Mouse (Mus musculus) heart, embryonic 16.5 days (tissue): Measurements from ENCODE around the gene Carmil1. TPM values are rescaled to one million over a fixed set of nuclear protein-coding genes. Genes with fewer than 3 reads are reported as not detected.

ENCODE experiments used
- ATAC-seq: fragments of 200-750 bp; cut with Nextera tagmentation; replicated peaks from 2 replicates; pipeline ENCODE4 v1.8.0; 2017; ENCODE audit warnings: moderate number of reproducible peaks; ENCODE audit not compliant: insufficient read depth, low FRiP score; ENCODE audit errors: extremely low read depth
- H3K27ac ChIP-seq: fragments of 300-500 bp; sonication (generic); 2 replicates; pipeline ENCODE4 v1.5.1; 2014; ENCODE audit warnings: mild to moderate bottlenecking, low read length, control low read depth, moderate library complexity
- H3K27me3 ChIP-seq: fragments of 300-500 bp; sonication (generic); 2 replicates; pipeline ENCODE4 v1.6.1; 2014; ENCODE audit warnings: low read length, mixed read lengths; ENCODE audit not compliant: control insufficient read depth, insufficient read depth
- H3K36me3 ChIP-seq: fragments of 300-500 bp; sonication (generic); 2 replicates; pipeline ENCODE4 v1.6.1; 2014; ENCODE audit not compliant: control insufficient read depth, insufficient read depth
- H3K4me1 ChIP-seq: fragments of 300-500 bp; sonication (generic); 2 replicates; pipeline ENCODE4 v1.6.1; 2014; ENCODE audit warnings: low read length, mixed read lengths; ENCODE audit not compliant: control insufficient read depth, insufficient read depth
- H3K4me2 ChIP-seq: fragments of 300-500 bp; sonication (generic); 2 replicates; pipeline ENCODE4 v1.6.1; 2014; ENCODE audit warnings: low read depth, mild to moderate bottlenecking, control low read depth, low read length
- H3K4me3 ChIP-seq: fragments of 300-500 bp; sonication (generic); 2 replicates; pipeline ENCODE4 v1.5.1; 2014; ENCODE audit warnings: mild to moderate bottlenecking, control low read depth, low read length
- H3K9ac ChIP-seq: fragments of 300-500 bp; sonication (generic); 2 replicates; pipeline ENCODE4 v1.6.1; 2014; ENCODE audit warnings: low read length, control low read depth
- H3K9me3 ChIP-seq: fragments of 300-500 bp; sonication (generic); replicated peaks from 2 replicates; pipeline ENCODE4 v1.6.1; 2016; ENCODE audit warnings: low read length; ENCODE audit not compliant: control insufficient read depth
- WGBS: fragments of 180-500 bp; shearing (Covaris S2); extraction: QIAGEN DNeasy Blood & Tissue Kit; methylation state at CpG from one replicate; pipeline ENCODE4 v1.1.7; 2014; 5-methylcytosine and 5-hydroxymethylcytosine counted together
- polyA plus RNA-seq: library from polyadenylated mRNA; unstranded; fragments of >200 nt; fragmentation: Nextera tagmentation; extraction: Ambion mirVana; gene quantifications from 2 replicates; pipeline ENCODE4 v1.2.1, GENCODE M21; 2015

Carmil1 gene
- polyA plus RNA-seq, 1 experiment from 2014 or later = 8.4 TPM

DNA sequence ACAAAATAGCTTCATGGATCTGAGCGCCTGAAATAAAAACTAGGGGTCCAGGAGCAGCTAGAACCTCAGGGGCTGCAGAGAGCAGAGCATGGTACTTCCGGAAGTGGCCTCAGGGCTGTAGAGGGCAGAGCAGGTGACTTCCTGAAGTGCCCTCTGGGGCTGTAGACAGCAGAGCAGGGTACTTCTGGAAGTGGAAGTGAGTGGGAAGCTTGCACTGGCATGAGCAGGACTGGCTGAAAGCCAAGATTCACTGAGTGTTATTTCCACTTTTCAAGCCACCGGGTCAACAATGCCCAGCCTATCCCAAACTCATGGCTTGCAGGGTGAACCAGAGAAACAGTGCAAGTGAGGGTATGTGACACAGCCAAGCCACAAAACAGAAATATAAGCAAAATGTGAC, 243.1 kb downstream of the Carmil1 start:
- H3K9me3 ChIP-seq = no peaks in the 10 kb centered on the region
- no peaks in the 10 kb centered on the region for H3K36me3 ChIP-seq
- no peak overlapping the region for H3K9ac ChIP-seq
- H3K27me3 ChIP-seq = no peaks in the 10 kb centered on the region
- H3K4me3 ChIP-seq = no peak overlapping the region
- H3K4me2 ChIP-seq = no peak overlapping the region
- H3K4me1 ChIP-seq = no peaks in the 10 kb centered on the region
- no peak for ATAC-seq
- no peak overlapping the region for H3K27ac ChIP-seq
- WGBS = 51% methylated on average over 3 of the region's 3 CpGs

- Histone ChIP-seq H3K4me3 (peak overlapping the region; percentile 7; the same call in 1 of the 2 replicates), H3K4me1 (no peaks in the 10 kb centered on the region), H3K27ac (no peak overlapping the region), H3K4me2 (peak overlapping the region; percentile 32), H3K9me3 (no peaks in the 10 kb centered on the region), H3K9ac (no peak overlapping the region), H3K36me3 (no peaks in the 10 kb centered on the region), H3K27me3 (no peaks in the 10 kb centered on the region)
- ATAC-seq = no peak
- WGBS = 57% methylated on average over 18 of the region's 18 CpGs
These were observed 244.4 kb downstream of the Carmil1 start for GRCm38 (mm10) chr13:24036150-24036549.

DNA sequence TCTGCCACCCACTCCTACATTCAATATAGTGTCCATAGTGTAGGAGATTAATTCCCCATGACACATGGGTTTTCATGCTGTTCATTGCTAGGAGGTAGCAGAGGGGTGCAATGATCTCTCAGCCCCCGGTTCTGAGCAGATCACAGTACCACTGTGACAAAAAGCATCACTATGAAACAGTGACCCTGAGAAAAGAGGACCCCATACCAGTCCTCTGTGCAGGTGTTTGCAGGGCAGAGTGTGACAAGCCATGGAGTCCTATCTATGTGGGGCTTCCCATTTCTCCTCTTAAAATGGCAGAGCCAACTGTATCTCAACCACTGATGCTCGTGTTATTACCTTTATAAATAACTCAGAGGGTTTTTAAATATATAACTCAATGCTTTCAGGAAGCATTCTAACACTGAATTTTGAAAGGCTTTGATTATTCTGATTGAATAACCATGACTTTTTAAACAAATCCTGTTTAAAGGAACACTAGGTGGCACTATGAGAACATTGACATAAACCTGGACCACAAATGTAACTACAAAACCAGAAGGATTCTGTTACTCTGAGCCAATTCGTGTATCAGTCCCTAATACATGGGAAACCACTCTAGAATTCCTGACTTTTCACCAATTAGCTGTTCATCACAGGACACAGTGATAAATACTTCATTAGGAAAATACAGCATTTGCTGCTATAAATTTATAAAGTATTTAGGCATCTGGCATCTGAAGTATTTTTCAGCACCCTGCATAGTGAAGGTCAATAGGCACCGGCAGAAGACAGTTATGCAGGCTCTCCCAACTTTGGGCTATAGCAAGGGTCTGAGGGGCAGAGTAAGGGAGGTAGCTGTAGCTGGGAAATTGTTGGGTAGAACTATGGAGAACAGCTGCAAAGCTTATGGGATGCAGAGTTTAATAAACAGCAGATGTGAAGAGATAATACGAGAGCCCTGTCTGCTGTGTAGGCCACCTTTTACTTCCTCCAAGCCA, 253.1 kb downstream of the Carmil1 start:
- Histone ChIP-seq H3K9ac (no peak overlapping the region), H3K9me3 (no peaks in the 10 kb centered on the region), H3K27me3 (no peaks in the 10 kb centered on the region), H3K4me2 (no peak overlapping the region), H3K36me3 (no peaks in the 10 kb centered on the region), H3K27ac (no peak overlapping the region), H3K4me3 (no peak overlapping the region), H3K4me1 (no peaks in the 10 kb centered on the region)
- 48% methylated on average over 5 of the region's 5 CpGs for WGBS
- ATAC-seq = no peak

DNA sequence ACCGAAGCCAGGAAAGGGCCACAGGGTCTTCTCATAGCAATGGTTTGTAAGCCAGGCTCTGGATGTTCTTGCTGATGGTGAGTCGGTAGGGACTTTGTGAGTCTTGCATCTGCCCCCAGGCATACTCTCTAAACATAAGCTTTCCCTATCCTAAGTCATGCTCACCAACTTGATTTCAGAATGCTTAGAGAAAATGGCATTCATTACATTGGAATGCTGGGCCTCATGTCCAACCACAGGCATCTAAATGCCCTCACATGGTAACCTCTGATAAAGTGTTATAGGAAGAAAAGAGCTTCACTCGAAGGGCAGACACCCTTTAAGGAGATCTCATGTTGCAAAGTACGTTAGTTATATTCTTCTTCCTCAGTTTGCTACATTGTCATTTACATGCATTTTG, 262.1 kb downstream of the Carmil1 start:
- Histone ChIP-seq H3K4me2 (no peak overlapping the region), H3K27me3 (no peaks in the 10 kb centered on the region), H3K36me3 (no peaks in the 10 kb centered on the region), H3K4me1 (no peaks in the 10 kb centered on the region), H3K27ac (no peak overlapping the region), H3K9ac (no peak overlapping the region), H3K4me3 (no peak overlapping the region), H3K9me3 (no peaks in the 10 kb centered on the region)
- WGBS = 78% methylated on average over 4 of the region's 4 CpGs
- ATAC-seq = no peak

GRCm38 (mm10) chr13:24005528-24005927, 275.1 kb downstream of the Carmil1 start:
- no peak overlapping the region for H3K27ac ChIP-seq
- no peak overlapping the region for H3K4me2 ChIP-seq
- ATAC-seq = no peak

GRCm38 (mm10) chr13:24001797-24002196, 278.8 kb downstream of the Carmil1 start:
- Histone ChIP-seq H3K27me3 (no peaks in the 10 kb centered on the region; the same call in 1 of the 2 replicates), H3K4me3 (no peak overlapping the region), H3K4me1 (no peaks in the 10 kb centered on the region), H3K9ac (no peak overlapping the region), H3K36me3 (no peaks in the 10 kb centered on the region), H3K9me3 (no peaks in the 10 kb centered on the region), H3K27ac (no peak overlapping the region), H3K4me2 (no peak overlapping the region)
- ATAC-seq = no peak
- WGBS = 34% methylated on average over 2 of the region's 2 CpGs

More at GRCm38 (mm10) chr13:24005528-24005927, 275.1 kb downstream of the Carmil1 start:
- Histone ChIP-seq H3K4me1 (no peaks in the 10 kb centered on the region), H3K4me3 (no peak overlapping the region), H3K9ac (no peak overlapping the region), H3K36me3 (no peaks in the 10 kb centered on the region), H3K27me3 (no peaks in the 10 kb centered on the region), H3K9me3 (no peaks in the 10 kb centered on the region)
- WGBS = 74% methylated on average over 2 of the region's 2 CpGs

- 76% methylated on average over 2 of the region's 2 CpGs for WGBS
- H3K9ac ChIP-seq = no peak overlapping the region
These were observed 279.5 kb downstream of the Carmil1 start for GRCm38 (mm10) chr13:24001081-24001480.

DNA sequence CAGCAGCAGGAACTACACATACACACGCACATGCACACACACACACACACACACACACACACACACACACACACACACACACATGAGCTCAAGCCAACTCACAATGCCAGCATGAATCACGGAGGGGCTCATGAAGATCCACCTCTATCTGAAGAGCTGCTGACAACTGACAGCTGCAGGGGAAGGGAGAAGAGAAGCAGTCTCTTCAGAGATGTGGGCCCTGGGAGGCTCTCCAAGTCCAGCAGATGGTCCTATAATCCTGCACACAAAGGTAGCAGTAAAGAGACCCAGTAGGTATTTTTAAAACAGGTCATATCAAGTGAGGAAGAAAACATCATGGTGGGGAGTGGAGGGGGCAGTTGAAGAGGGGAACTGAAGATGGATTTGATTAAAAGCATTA, 281.8 kb downstream of the Carmil1 start:
- ATAC-seq = no peak
- WGBS = 82% methylated on average over 2 of the region's 2 CpGs
- Histone ChIP-seq H3K36me3 (no peaks in the 10 kb centered on the region), H3K27me3 (peaks cover 9% of the 10 kb centered on the region), H3K4me3 (no peak overlapping the region), H3K4me1 (no peaks in the 10 kb centered on the region), H3K27ac (no peak overlapping the region), H3K4me2 (no peak overlapping the region), H3K9me3 (no peaks in the 10 kb centered on the region), H3K9ac (no peak overlapping the region)

More at GRCm38 (mm10) chr13:24001081-24001480, 279.5 kb downstream of the Carmil1 start:
- Histone ChIP-seq H3K9me3 (no peaks in the 10 kb centered on the region), H3K4me3 (no peak overlapping the region), H3K4me1 (no peaks in the 10 kb centered on the region), H3K36me3 (no peaks in the 10 kb centered on the region), H3K27me3 (no peaks in the 10 kb centered on the region; the same call in 1 of the 2 replicates), H3K27ac (no peak overlapping the region), H3K4me2 (no peak overlapping the region)
- no peak for ATAC-seq

GRCm38 (mm10) chr13:23994756-23995155, 285.8 kb downstream of the Carmil1 start:
- Histone ChIP-seq H3K4me1 (no peaks in the 10 kb centered on the region), H3K9ac (no peak overlapping the region), H3K27me3 (peaks cover 37% of the 10 kb centered on the region), H3K4me2 (no peak overlapping the region), H3K9me3 (no peaks in the 10 kb centered on the region), H3K27ac (no peak overlapping the region), H3K36me3 (no peaks in the 10 kb centered on the region), H3K4me3 (no peak overlapping the region)
- no peak for ATAC-seq
- 78% methylated on average over 3 of the region's 3 CpGs for WGBS
